Mouse (Mus musculus): ENCODE measurements around the gene Tmbim4. TPM values are rescaled to one million over a fixed set of nuclear protein-coding genes. Genes with fewer than 3 reads are reported as not detected.
A peak's percentile ranks its signal among the peaks of the same experiment; 100 is the strongest.

Tmbim4 gene
- total and polyA plus RNA-seq, 2 experiments from 2014 or later = 92.7 to 143 TPM

- H3K9ac ChIP-seq (replicated peaks; ENCODE audit: low read length) = no peak overlapping the region
- H3K4me1 ChIP-seq (ENCODE audit: insufficient read depth, low read length) = no peaks in the 10 kb centered on the region
- H3K27me3 ChIP-seq (ENCODE audit: insufficient read depth, low read length) = no peaks in the 10 kb centered on the region
- H3K36me3 ChIP-seq (ENCODE audit: insufficient read depth, low read length) = no peaks in the 10 kb centered on the region
- no peak overlapping the region for H3K4me3 ChIP-seq (ENCODE audit: low read length)
- H3K4me2 ChIP-seq (ENCODE audit: low read depth, low read length) = no peak overlapping the region
- H3K9me3 ChIP-seq (ENCODE audit: low read length) = no peaks in the 10 kb centered on the region
- no peak for TF ChIP-seq CTCF (IDR thresholded peaks at IDR 0.05; ENCODE audit: low read depth)
- DNase-seq (ENCODE audit: low spot score) (no peak), ATAC-seq (no peak)
- H3K27ac ChIP-seq = no peak overlapping the region
- WGBS = 87% methylated on average over 8 of the region's 8 CpGs
Observed at GRCm38 (mm10) chr10:120238241-120238640, 36.9 kb downstream of the Tmbim4 start.

DNA sequence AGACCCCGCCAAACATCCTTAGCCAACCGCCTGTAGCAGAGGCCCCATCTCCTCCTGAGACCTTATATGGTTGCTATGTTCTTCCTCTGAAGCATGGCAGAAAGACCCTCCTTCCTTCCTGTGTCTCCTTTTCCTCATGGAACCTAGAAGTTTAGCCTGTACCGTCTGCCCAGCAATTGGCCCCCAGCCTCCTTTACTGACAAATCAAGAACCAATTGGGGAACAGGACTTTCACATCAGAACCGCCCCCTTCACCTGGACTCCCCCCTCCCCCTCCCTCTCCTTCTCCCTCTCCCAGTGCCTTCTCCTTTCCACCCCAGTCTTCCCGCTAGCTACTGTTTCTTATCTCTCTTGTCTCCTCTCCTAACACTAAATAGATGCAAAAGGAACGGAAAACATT is 38.1 kb downstream of the Tmbim4 start:
- Histone ChIP-seq H3K9me3 (ENCODE audit: low read length) (no peaks in the 10 kb centered on the region), H3K36me3 (ENCODE audit: insufficient read depth, low read length) (no peaks in the 10 kb centered on the region), H3K4me3 (ENCODE audit: low read length) (no peak overlapping the region), H3K4me2 (ENCODE audit: low read depth, low read length) (no peak overlapping the region), H3K27ac (no peak overlapping the region), H3K9ac (replicated peaks; ENCODE audit: low read length) (no peak overlapping the region), H3K27me3 (ENCODE audit: insufficient read depth, low read length) (no peaks in the 10 kb centered on the region), H3K4me1 (ENCODE audit: insufficient read depth, low read length) (no peaks in the 10 kb centered on the region)
- TF ChIP-seq CTCF (IDR thresholded peaks at IDR 0.05; ENCODE audit: low read depth) = no peak
- no peak for ATAC-seq
- WGBS = 57% methylated on average over 6 of the region's 6 CpGs
- no peak for DNase-seq (ENCODE audit: low spot score)

DNA sequence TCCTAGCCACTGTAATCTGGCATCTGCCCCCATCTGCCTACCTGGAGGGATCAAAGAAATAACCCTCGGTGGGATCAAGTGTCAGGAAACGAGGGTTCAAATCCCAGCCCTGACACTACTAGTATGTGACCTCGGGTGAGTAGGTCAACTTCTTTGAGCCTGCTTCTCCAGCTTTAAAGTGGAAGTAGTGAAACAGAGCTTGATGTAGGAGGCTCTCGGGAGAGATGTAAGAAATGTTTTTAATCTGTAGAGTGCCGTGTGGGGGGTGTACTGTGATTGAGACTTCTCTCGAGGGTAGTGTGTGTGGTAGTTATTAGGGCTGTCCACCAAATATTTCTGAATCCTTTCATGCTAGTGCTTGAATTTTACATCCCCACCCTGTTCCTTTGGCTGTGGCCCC is 41.0 kb downstream of the Tmbim4 start:
- Histone ChIP-seq H3K27ac (no peak overlapping the region), H3K4me2 (ENCODE audit: low read depth, low read length) (no peak overlapping the region), H3K27me3 (ENCODE audit: insufficient read depth, low read length) (no peaks in the 10 kb centered on the region), H3K4me3 (ENCODE audit: low read length) (no peak overlapping the region), H3K9me3 (ENCODE audit: low read length) (no peaks in the 10 kb centered on the region), H3K9ac (replicated peaks; ENCODE audit: low read length) (no peak overlapping the region), H3K4me1 (ENCODE audit: insufficient read depth, low read length) (no peaks in the 10 kb centered on the region), H3K36me3 (ENCODE audit: insufficient read depth, low read length) (no peaks in the 10 kb centered on the region)
- TF ChIP-seq CTCF (IDR thresholded peaks at IDR 0.05; ENCODE audit: low read depth) = no peak
- WGBS = 73% methylated on average over 6 of the region's 6 CpGs
- ATAC-seq = no peak
- no peak for DNase-seq (ENCODE audit: low spot score)

- H3K9ac ChIP-seq (replicated peaks; ENCODE audit: low read length) = no peak overlapping the region
- WGBS = 88% methylated on average over 5 of the region's 5 CpGs
- TF ChIP-seq CTCF (IDR thresholded peaks at IDR 0.05; ENCODE audit: low read depth) = no peak
- DNase-seq (ENCODE audit: low spot score) (no peak), ATAC-seq (no peak)
- no peaks in the 10 kb centered on the region for H3K27me3 ChIP-seq (ENCODE audit: insufficient read depth, low read length)
- no peak overlapping the region for H3K4me3 ChIP-seq (ENCODE audit: low read length)
- no peaks in the 10 kb centered on the region for H3K36me3 ChIP-seq (ENCODE audit: insufficient read depth, low read length)
- H3K27ac ChIP-seq = no peak overlapping the region
- no peaks in the 10 kb centered on the region for H3K4me1 ChIP-seq (ENCODE audit: insufficient read depth, low read length)
- no peaks in the 10 kb centered on the region for H3K9me3 ChIP-seq (ENCODE audit: low read length)
- H3K4me2 ChIP-seq (ENCODE audit: low read depth, low read length) = no peak overlapping the region
Observed at GRCm38 (mm10) chr10:120245681-120246080, 44.3 kb downstream of the Tmbim4 start.

GRCm38 (mm10) chr10:120246994-120247750 is 45.8 kb downstream of the Tmbim4 start:
- no peaks in the 10 kb centered on the region for H3K9me3 ChIP-seq (ENCODE audit: low read length)
- WGBS = 48% methylated on average over 9 of the region's 9 CpGs
- no peaks in the 10 kb centered on the region for H3K4me1 ChIP-seq (ENCODE audit: insufficient read depth, low read length)
- H3K9ac ChIP-seq (replicated peaks; ENCODE audit: low read length) = no peak overlapping the region
- H3K36me3 ChIP-seq (ENCODE audit: insufficient read depth, low read length) = no peaks in the 10 kb centered on the region
- peak; percentile 81 for TF ChIP-seq CTCF (IDR thresholded peaks at IDR 0.05; ENCODE audit: low read depth)
- peak; percentile 84 for DNase-seq (ENCODE audit: low spot score)
- H3K4me2 ChIP-seq (ENCODE audit: low read depth, low read length) = no peak overlapping the region
- no peak overlapping the region for H3K4me3 ChIP-seq (ENCODE audit: low read length)
- ATAC-seq = no peak
- H3K27me3 ChIP-seq (ENCODE audit: insufficient read depth, low read length) = no peaks in the 10 kb centered on the region
- H3K27ac ChIP-seq = no peak overlapping the region

GRCm38 (mm10) chr10:120250911-120251683 is 49.7 kb downstream of the Tmbim4 start:
- H3K36me3 ChIP-seq (ENCODE audit: insufficient read depth, low read length) = no peaks in the 10 kb centered on the region
- 55% methylated on average over 11 of the region's 11 CpGs for WGBS
- no peak overlapping the region for H3K4me2 ChIP-seq (ENCODE audit: low read depth, low read length)
- DNase-seq (ENCODE audit: low spot score) = peak; percentile 60
- no peak for ATAC-seq
- H3K27me3 ChIP-seq (ENCODE audit: insufficient read depth, low read length) = no peaks in the 10 kb centered on the region
- no peaks in the 10 kb centered on the region for H3K4me1 ChIP-seq (ENCODE audit: insufficient read depth, low read length)
- TF ChIP-seq CTCF (IDR thresholded peaks at IDR 0.05; ENCODE audit: low read depth) = peak; percentile 46
- H3K9ac ChIP-seq (replicated peaks; ENCODE audit: low read length) = no peak overlapping the region
- no peak overlapping the region for H3K4me3 ChIP-seq (ENCODE audit: low read length)
- no peak overlapping the region for H3K27ac ChIP-seq
- H3K9me3 ChIP-seq (ENCODE audit: low read length) = no peaks in the 10 kb centered on the region

GRCm38 (mm10) chr10:120251791-120252190 is 50.4 kb downstream of the Tmbim4 start:
- ATAC-seq (no peak), DNase-seq (ENCODE audit: low spot score) (no peak)
- no peaks in the 10 kb centered on the region for H3K36me3 ChIP-seq (ENCODE audit: insufficient read depth, low read length)
- no peaks in the 10 kb centered on the region for H3K9me3 ChIP-seq (ENCODE audit: low read length)
- no peak for TF ChIP-seq CTCF (IDR thresholded peaks at IDR 0.05; ENCODE audit: low read depth)
- H3K27ac ChIP-seq = no peak overlapping the region
- H3K4me3 ChIP-seq (ENCODE audit: low read length) = no peak overlapping the region
- no peak overlapping the region for H3K4me2 ChIP-seq (ENCODE audit: low read depth, low read length)
- 91% methylated on average over 4 of the region's 4 CpGs for WGBS
- H3K4me1 ChIP-seq (ENCODE audit: insufficient read depth, low read length) = no peaks in the 10 kb centered on the region
- H3K9ac ChIP-seq (replicated peaks; ENCODE audit: low read length) = no peak overlapping the region
- H3K27me3 ChIP-seq (ENCODE audit: insufficient read depth, low read length) = no peaks in the 10 kb centered on the region
